Mouse (Mus musculus) cerebellum, adult 2 months (tissue): ENCODE measurements at regions not wholly inside any gene's neighbourhood (a gene's known extent, or its start where the extent isn't known, plus 50 kb on each side); places are given as distances from the start of the nearest gene placed in this dataset.

Source experiments
- CTCF ChIP-seq: fragments of 200-500 bp; IDR thresholded peaks from 2 replicates; pipeline ENCODE4 v1.5.1; 2011; ENCODE audit warnings: low read depth, mild to moderate bottlenecking, control low read depth, low read length, moderate library complexity, borderline replicate concordance; ENCODE audit not compliant: insufficient read depth
- POLR2A ChIP-seq: fragments of 200-500 bp; IDR thresholded peaks from 2 replicates; pipeline ENCODE4 v1.6.1; 2011; ENCODE audit warnings: low read length, control low read depth, borderline replicate concordance; ENCODE audit not compliant: insufficient read depth

- no peak for TF ChIP-seq POLR2A
- no peak for TF ChIP-seq CTCF
These were observed 69.4 kb upstream of the Klf7 start for GRCm38 (mm10) chr1:64191242-64192220.
